Mouse (Mus musculus) CH12.LX (cell line): ENCODE measurements around the gene Plin2. TPM values are rescaled to one million over a fixed set of nuclear protein-coding genes. Genes with fewer than 3 reads are reported as not detected.

Experiments used
- DNase-seq: peaks from one replicate; pipeline ENCODE4 v3.0.0-alpha.2; 2013; ENCODE audit errors: extremely low read depth
- H3K27ac ChIP-seq: 2 replicates; pipeline ENCODE4 v1.5.1; 2012; ENCODE audit warnings: low read depth, mild to moderate bottlenecking, control low read depth, moderate library complexity; ENCODE audit not compliant: insufficient read depth
- H3K27me3 ChIP-seq: replicated peaks from 2 replicates; pipeline ENCODE3; 2012; ENCODE audit warnings: inconsistent platforms
- H3K36me3 ChIP-seq, 2 experiments: replicated peaks in 1 of 2; 2 replicates each; pipeline versions ENCODE3 to v1.6.1; 2012; ENCODE audit warnings: inconsistent platforms in 1 of 2, low read length in 1 of 2, mild to moderate bottlenecking in 1 of 2, mixed read lengths in 1 of 2, moderate library complexity in 1 of 2; ENCODE audit not compliant: control insufficient read depth in 1 of 2, insufficient read depth in 1 of 2
- H3K4me1 ChIP-seq, 2 experiments: 2 replicates each; pipeline ENCODE4 v1.6.1; 2012; ENCODE audit warnings: inconsistent platforms in 1 of 2, moderate library complexity in 1 of 2; ENCODE audit not compliant: insufficient read depth in 2 of 2, control insufficient read depth in 1 of 2
- H3K4me2 ChIP-seq: 2 replicates; pipeline ENCODE4 v1.6.1; 2012; ENCODE audit warnings: low read depth, mild to moderate bottlenecking, control low read depth; ENCODE audit not compliant: poor library complexity, insufficient read depth, severe bottlenecking
- H3K4me3 ChIP-seq, 3 experiments: fragments of 150-350 bp in 1 of 3; sonication (generic) in 1 of 3; replicated peaks in 1 of 3; 2 replicates each; pipeline versions ENCODE3 to v1.5.1; 2011 to 2012; ENCODE audit warnings: low read depth in 2 of 3, low read length in 2 of 3, mild to moderate bottlenecking in 2 of 3, moderate library complexity in 2 of 3, control low read depth in 1 of 3, improper control_type of control experiment in 1 of 3, inconsistent platforms in 1 of 3, mixed read lengths in 1 of 3; ENCODE audit not compliant: poor library complexity in 1 of 3
- H3K79me2 ChIP-seq: replicated peaks from 2 replicates; pipeline ENCODE4 v1.6.1; 2012; ENCODE audit warnings: mild to moderate bottlenecking, moderate library complexity; ENCODE audit not compliant: control insufficient read depth, poor library complexity, insufficient read depth, severe bottlenecking; ENCODE audit errors: extremely low read depth
- H3K9ac ChIP-seq: 2 replicates; pipeline ENCODE4 v1.6.1; 2012; ENCODE audit warnings: low read depth, mild to moderate bottlenecking, control low read depth, moderate library complexity; ENCODE audit not compliant: insufficient read depth
- H3K9me3 ChIP-seq: replicated peaks from 2 replicates; pipeline ENCODE3; 2012; ENCODE audit warnings: low read length, inconsistent platforms, mixed read lengths
- BHLHE40 ChIP-seq: IDR thresholded peaks from 2 replicates; pipeline ENCODE4 v1.6.1; 2011; ENCODE audit warnings: mild to moderate bottlenecking, low read depth, low read length, improper control_type of control experiment
- CHD1 ChIP-seq: IDR thresholded peaks from 2 replicates; pipeline ENCODE4 v1.6.1; 2012; ENCODE audit warnings: low read depth, low read length, improper control_type of control experiment, inconsistent platforms
- CHD2 ChIP-seq: IDR thresholded peaks from 2 replicates; pipeline ENCODE4 v1.6.1; 2011; ENCODE audit warnings: low read length, improper control_type of control experiment
- CTCF ChIP-seq, 2 experiments: IDR thresholded peaks in 1 of 2; conservative IDR thresholded peaks in 1 of 2; 2 replicates each; pipeline ENCODE4 v1.5.1; 2011 to 2012; ENCODE audit warnings: low read depth in 2 of 2, low read length in 2 of 2, improper control_type of control experiment in 1 of 2, inconsistent platforms in 1 of 2, mild to moderate bottlenecking in 1 of 2, moderate library complexity in 1 of 2
- E2F4 ChIP-seq: IDR thresholded peaks from 2 replicates; pipeline ENCODE4 v1.6.1; 2011; ENCODE audit warnings: low read depth, low read length, improper control_type of control experiment; ENCODE audit not compliant: insufficient replicate concordance
- ELF1 ChIP-seq: IDR thresholded peaks from 2 replicates; pipeline ENCODE4 v1.6.1; 2014; ENCODE audit warnings: low read depth, mild to moderate bottlenecking, inconsistent platforms, low read length, improper control_type of control experiment
- HCFC1 ChIP-seq: IDR thresholded peaks from 2 replicates; pipeline ENCODE4 v1.6.1; 2012; ENCODE audit warnings: low read depth, mild to moderate bottlenecking, inconsistent platforms, low read length, improper control_type of control experiment
- IRF4 ChIP-seq: IDR thresholded peaks from 2 replicates; pipeline ENCODE4 v1.6.1; 2014; ENCODE audit warnings: low read depth, mild to moderate bottlenecking, inconsistent platforms, low read length, improper control_type of control experiment
- JUN ChIP-seq: IDR thresholded peaks from 2 replicates; pipeline ENCODE4 v1.6.1; 2011; ENCODE audit warnings: low read depth, mild to moderate bottlenecking, low read length, improper control_type of control experiment, moderate library complexity; ENCODE audit not compliant: insufficient read depth
- KAT2A ChIP-seq: IDR thresholded peaks from 2 replicates; pipeline ENCODE4 v1.6.1; 2012; ENCODE audit warnings: low read length, improper control_type of control experiment, inconsistent platforms; ENCODE audit not compliant: insufficient replicate concordance
- MAFK ChIP-seq: IDR thresholded peaks from 2 replicates; pipeline ENCODE4 v1.6.1; 2011; ENCODE audit warnings: low read length, improper control_type of control experiment; ENCODE audit not compliant: insufficient replicate concordance
- MAX ChIP-seq: IDR thresholded peaks from 2 replicates; pipeline ENCODE4 v1.6.1; 2011; ENCODE audit warnings: low read length, improper control_type of control experiment
- MAZ ChIP-seq: IDR thresholded peaks from 2 replicates; pipeline ENCODE4 v1.6.1; 2012; ENCODE audit warnings: low read depth, mild to moderate bottlenecking, inconsistent platforms, low read length, improper control_type of control experiment, moderate library complexity
- NELFE ChIP-seq: IDR thresholded peaks from 2 replicates; pipeline ENCODE4 v1.6.1; 2011; ENCODE audit warnings: low read depth, low read length, improper control_type of control experiment
- NRF1 ChIP-seq: IDR thresholded peaks from 2 replicates; pipeline ENCODE4 v1.6.1; 2014; ENCODE audit warnings: low read depth, mild to moderate bottlenecking, inconsistent platforms, low read length, improper control_type of control experiment, moderate library complexity
- POLR2A ChIP-seq: IDR thresholded peaks from 2 replicates; pipeline ENCODE4 v1.6.1; 2011; ENCODE audit warnings: low read depth, mild to moderate bottlenecking, improper control_type of control experiment, low read length
- POLR2AphosphoS2 ChIP-seq: IDR thresholded peaks from 2 replicates; pipeline ENCODE4 v1.6.1; 2011; ENCODE audit warnings: low read depth, low read length, improper control_type of control experiment
- SIN3A ChIP-seq: IDR thresholded peaks from 2 replicates; pipeline ENCODE4 v1.6.1; 2012; ENCODE audit warnings: low read length, improper control_type of control experiment, inconsistent platforms
- TBP ChIP-seq: conservative IDR thresholded peaks from 2 replicates; pipeline ENCODE4 v1.6.1; 2011; ENCODE audit warnings: low read depth, low read length, improper control_type of control experiment
- UBTF ChIP-seq: IDR thresholded peaks from 2 replicates; pipeline ENCODE4 v1.6.1; 2012; ENCODE audit warnings: low read depth, mild to moderate bottlenecking, inconsistent platforms, low read length, improper control_type of control experiment, moderate library complexity
- USF2 ChIP-seq: conservative IDR thresholded peaks from 2 replicates; pipeline ENCODE4 v1.6.1; 2011; ENCODE audit warnings: low read depth, low read length, improper control_type of control experiment
- ZMIZ1 ChIP-seq: IDR thresholded peaks from 2 replicates; pipeline ENCODE4 v1.6.1; 2012; ENCODE audit warnings: low read depth, mild to moderate bottlenecking, inconsistent platforms, low read length, improper control_type of control experiment
- ZNF384 ChIP-seq: IDR thresholded peaks from 2 replicates; pipeline ENCODE4 v1.6.1; 2012; ENCODE audit warnings: low read depth, low read length, improper control_type of control experiment, inconsistent platforms
- dilution Hi-C: fragments of 300-500 bp; cut with MboI; formaldehyde crosslinking; loops from 2 replicates; pipeline ENCODE4 v1.14.3; 2020; ENCODE audit warnings: low sequenced_read_pairs; ENCODE audit not compliant: extremely low pct_unique_long_range_greater_than_20kb, extremely low pct_ligation_motif_present
- in situ Hi-C: fragments of 300-500 bp; cut with MboI; formaldehyde crosslinking; loops from 3 replicates; pipeline ENCODE4 v1.14.3; 2019; ENCODE audit warnings: low sequenced_read_pairs, low pct_ligation_motif_present, low pct_unique_long_range_greater_than_20kb, mixed read lengths
- polyA plus RNA-seq: library from polyadenylated mRNA; unstranded; fragments of >175 nt; gene quantifications from 2 replicates; pipeline ENCODE4 v1.2.1, GENCODE M21; 2012; ENCODE audit warnings: low read depth; ENCODE audit not compliant: insufficient read length
- total RNA-seq, 2 experiments: library from RNA; depleted of rRNA; stranded (reverse); fragments of 300-350 nt in 1 of 2; fragments of >200 nt in 1 of 2; gene quantifications; 2 replicates each; pipeline ENCODE4 v1.2.3; 2012 to 2014

Plin2 gene
- total and polyA plus RNA-seq, 3 experiments: 13.4 to 44.9 (median 22.9) TPM

DNA sequence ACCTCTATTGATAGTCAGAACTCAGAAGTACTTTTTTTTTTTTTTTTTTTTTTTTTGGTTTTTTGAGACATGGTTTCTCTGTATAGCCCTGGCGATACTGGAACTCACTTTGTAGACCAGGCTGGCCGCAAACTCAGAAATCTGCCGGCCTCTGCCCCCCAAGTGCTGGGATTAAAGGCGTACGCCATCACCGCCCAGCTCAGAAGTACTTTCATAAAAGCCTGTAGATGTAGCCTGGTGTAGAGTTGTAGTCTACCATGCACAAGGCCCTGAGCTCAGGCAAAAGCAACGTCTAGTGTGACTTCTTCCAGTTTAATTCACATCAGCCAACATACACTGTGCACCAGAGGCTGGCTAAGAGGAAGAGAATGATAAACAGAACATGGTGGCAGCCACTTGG is 23.1 kb upstream of the Plin2 start:
- Histone ChIP-seq H3K27ac (no peak overlapping the region), H3K9ac (no peak overlapping the region), H3K27me3 (no peaks in the 10 kb centered on the region), H3K36me3 (no peaks in the 10 kb centered on the region), H3K79me2 (no peaks in the 10 kb centered on the region), H3K4me3 (no peak overlapping the region), H3K4me2 (no peak overlapping the region), H3K9me3 (no peaks in the 10 kb centered on the region), H3K4me1 (no peaks in the 10 kb centered on the region)
- in situ Hi-C loops (loop anchor here (10.0 kb wide), 1 partner anchor 148 kb away; no protein-coding TSS in a partner anchor), dilution Hi-C loops (no loop called here)
- DNase-seq: no peak
- TF ChIP-seq MAZ: no peak
- TF ChIP-seq BHLHE40: no peak
- no peak for TF ChIP-seq CHD1
- TF ChIP-seq ZMIZ1: no peak
- no peak for TF ChIP-seq ELF1
- TF ChIP-seq POLR2AphosphoS2: no peak
- TF ChIP-seq NELFE: no peak
- no peak for TF ChIP-seq SIN3A
- no peak for TF ChIP-seq HCFC1
- TF ChIP-seq E2F4: no peak
- TF ChIP-seq NRF1: no peak
- TF ChIP-seq POLR2A: no peak
- TF ChIP-seq USF2: no peak

DNA sequence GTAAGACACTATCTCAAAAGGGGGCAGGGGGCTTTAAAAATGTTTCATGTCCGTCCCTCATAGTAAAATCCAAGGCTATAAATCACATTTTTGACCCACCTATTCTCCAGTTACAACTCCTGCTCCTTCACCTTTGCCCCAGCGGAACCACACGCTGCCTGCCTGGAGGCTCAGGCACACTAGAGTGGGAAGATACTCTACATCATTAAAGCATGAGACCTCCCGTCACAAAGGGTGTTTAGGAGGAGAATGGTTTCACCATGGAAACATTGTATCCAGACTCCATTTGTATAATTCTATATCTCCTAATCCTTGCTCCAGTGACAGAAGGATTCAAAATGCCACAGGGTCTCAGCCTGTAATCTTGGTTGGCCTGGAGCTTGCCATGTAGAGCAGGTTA is 21.4 kb upstream of the Plin2 start:
- no peak for DNase-seq
- Histone ChIP-seq H3K4me3 (no peak overlapping the region), H3K4me1 (no peaks in the 10 kb centered on the region), H3K79me2 (no peaks in the 10 kb centered on the region), H3K36me3 (no peaks in the 10 kb centered on the region), H3K27me3 (no peaks in the 10 kb centered on the region), H3K27ac (no peak overlapping the region), H3K9me3 (no peaks in the 10 kb centered on the region), H3K4me2 (no peak overlapping the region), H3K9ac (no peak overlapping the region)
- TF ChIP-seq IRF4 (no peak), E2F4 (no peak), ZNF384 (no peak), UBTF (no peak), CHD1 (no peak), CHD2 (no peak), USF2 (no peak), NRF1 (no peak), MAFK (no peak), KAT2A (no peak), MAX (no peak), POLR2AphosphoS2 (no peak), CTCF (conservative IDR thresholded peaks at IDR 0.05 in 1 of 2, IDR thresholded peaks at IDR 0.05 in 1 of 2; ENCODE audit: low read depth in 2 of 2, low read length in 2 of 2) (no peak), TBP (no peak), ELF1 (no peak), JUN (no peak)
- in situ Hi-C loops: loop anchor here (10.0 kb wide), 1 partner anchor 146 kb away; no protein-coding TSS in a partner anchor
- dilution Hi-C loops: no loop called here
